Mouse (Mus musculus) MEL (cell line): ENCODE results near the gene Crip2. TPM values are rescaled to one million over a fixed set of nuclear protein-coding genes. Genes with fewer than 3 reads are reported as not detected.
A peak's percentile ranks its signal among the peaks of the same experiment; 100 is the strongest.

ENCODE experiments used
- DNase-seq: peaks from one replicate; pipeline ENCODE4 v3.0.0; 2011; ENCODE audit warnings: low read depth, low spot score
- H3K27ac ChIP-seq: 2 replicates; pipeline ENCODE4 v1.5.1; 2012; ENCODE audit warnings: low read depth, mild to moderate bottlenecking, control low read depth, low read length, moderate library complexity; ENCODE audit not compliant: control insufficient read depth
- H3K27me3 ChIP-seq, 2 experiments: fragments of 150-350 bp in 1 of 2; sonication (generic) in 1 of 2; 2 replicates each; pipeline ENCODE4 v1.6.1; 2012; ENCODE audit warnings: low read length in 2 of 2, mild to moderate bottlenecking in 2 of 2, improper control_type of control experiment in 1 of 2, moderate library complexity in 1 of 2; ENCODE audit not compliant: insufficient read depth in 2 of 2, control insufficient read depth in 1 of 2
- H3K36me3 ChIP-seq, 2 experiments: 2 replicates each; pipeline ENCODE4 v1.6.1; 2012 to 2014; ENCODE audit warnings: low read length in 2 of 2, improper control_type of control experiment in 1 of 2, inconsistent platforms in 1 of 2, mild to moderate bottlenecking in 1 of 2; ENCODE audit not compliant: insufficient read depth in 2 of 2, control insufficient read depth in 1 of 2
- H3K4me1 ChIP-seq, 2 experiments: fragments of 150-350 bp in 1 of 2; sonication (generic) in 1 of 2; 2 replicates each; pipeline ENCODE4 v1.6.1; 2012; ENCODE audit warnings: low read length in 2 of 2, improper control_type of control experiment in 1 of 2, mild to moderate bottlenecking in 1 of 2; ENCODE audit not compliant: insufficient read depth in 2 of 2, control insufficient read depth in 1 of 2
- H3K4me3 ChIP-seq, 2 experiments: fragments of 150-350 bp in 1 of 2; sonication (generic) in 1 of 2; 2 replicates each; pipeline ENCODE4 v1.5.1; 2012; ENCODE audit warnings: low read depth in 2 of 2, low read length in 2 of 2, mild to moderate bottlenecking in 2 of 2, moderate library complexity in 2 of 2, control low read depth in 1 of 2, improper control_type of control experiment in 1 of 2; ENCODE audit not compliant: control insufficient read depth in 1 of 2, insufficient read depth in 1 of 2
- H3K79me2 ChIP-seq: 2 replicates; pipeline ENCODE4 v1.6.1; 2012; ENCODE audit warnings: mild to moderate bottlenecking, low read length, moderate library complexity; ENCODE audit not compliant: control insufficient read depth, poor library complexity, insufficient read depth
- H3K9ac ChIP-seq: 2 replicates; pipeline ENCODE4 v1.6.1; 2012; ENCODE audit warnings: low read depth, mild to moderate bottlenecking, control low read depth, low read length, moderate library complexity; ENCODE audit not compliant: control insufficient read depth, poor library complexity, severe bottlenecking
- H3K9me3 ChIP-seq: fragments of 150-350 bp; sonication (generic); replicated peaks from 2 replicates; pipeline ENCODE4 v1.6.1; 2012; ENCODE audit warnings: mild to moderate bottlenecking, low read length, improper control_type of control experiment, moderate library complexity; ENCODE audit not compliant: insufficient read depth
- CHD2 ChIP-seq: IDR thresholded peaks from 2 replicates; pipeline ENCODE4 v1.6.1; 2011; ENCODE audit warnings: low read length, improper control_type of control experiment
- E2F4 ChIP-seq: IDR thresholded peaks from 2 replicates; pipeline ENCODE4 v1.6.1; 2011; ENCODE audit warnings: low read depth, low read length, improper control_type of control experiment, borderline replicate concordance
- ELF1 ChIP-seq: IDR thresholded peaks from 2 replicates; pipeline ENCODE4 v1.6.1; 2014; ENCODE audit warnings: low read depth, mild to moderate bottlenecking, inconsistent platforms, low read length, improper control_type of control experiment, moderate library complexity
- EP300 ChIP-seq, 2 experiments: IDR thresholded peaks; 2 replicates each; pipeline ENCODE4 v1.6.1; 2011; ENCODE audit warnings: improper control_type of control experiment in 2 of 2, low read length in 2 of 2, low read depth in 1 of 2, mild to moderate bottlenecking in 1 of 2
- ETS1 ChIP-seq: IDR thresholded peaks from 2 replicates; pipeline ENCODE4 v1.6.1; 2012; ENCODE audit warnings: low read depth, mild to moderate bottlenecking, inconsistent platforms, low read length, improper control_type of control experiment, moderate library complexity
- HCFC1 ChIP-seq: IDR thresholded peaks from 2 replicates; pipeline ENCODE4 v1.6.1; 2012; ENCODE audit warnings: low read depth, mild to moderate bottlenecking, inconsistent platforms, low read length, improper control_type of control experiment, moderate library complexity
- KAT2A ChIP-seq: conservative IDR thresholded peaks from 2 replicates; pipeline ENCODE4 v1.6.1; 2012; ENCODE audit warnings: low read depth, low read length, improper control_type of control experiment, inconsistent platforms
- MAFK ChIP-seq: IDR thresholded peaks from 2 replicates; pipeline ENCODE4 v1.6.1; 2011; ENCODE audit warnings: low read depth, mild to moderate bottlenecking, low read length, improper control_type of control experiment, borderline replicate concordance
- MEF2A ChIP-seq: IDR thresholded peaks from 2 replicates; pipeline ENCODE4 v1.6.1; 2014; ENCODE audit warnings: low read depth, mild to moderate bottlenecking, inconsistent platforms, low read length, improper control_type of control experiment; ENCODE audit not compliant: poor library complexity, insufficient replicate concordance, severe bottlenecking; ENCODE audit errors: extremely low read depth
- NELFE ChIP-seq: IDR thresholded peaks from 2 replicates; pipeline ENCODE4 v1.6.1; 2011; ENCODE audit warnings: low read depth, low read length, improper control_type of control experiment
- RAD21 ChIP-seq: IDR thresholded peaks from 2 replicates; pipeline ENCODE4 v1.6.1; 2011; ENCODE audit warnings: mild to moderate bottlenecking, low read depth, low read length, improper control_type of control experiment
- RCOR1 ChIP-seq: IDR thresholded peaks from 2 replicates; pipeline ENCODE4 v1.6.1; 2012; ENCODE audit warnings: low read depth, mild to moderate bottlenecking, inconsistent platforms, low read length, improper control_type of control experiment
- SMC3 ChIP-seq: IDR thresholded peaks from 2 replicates; pipeline ENCODE4 v1.6.1; 2011; ENCODE audit warnings: low read depth, low read length, improper control_type of control experiment
- TAL1 ChIP-seq: IDR thresholded peaks from 2 replicates; pipeline ENCODE4 v1.6.1; 2012; ENCODE audit warnings: mild to moderate bottlenecking, inconsistent platforms, low read length, moderate library complexity, mixed read lengths
- TBP ChIP-seq: IDR thresholded peaks from 2 replicates; pipeline ENCODE4 v1.8.0; 2011; ENCODE audit warnings: low read depth, low read length, improper control_type of control experiment
- TCF12 ChIP-seq: IDR thresholded peaks from 2 replicates; pipeline ENCODE4 v1.6.1; 2014; ENCODE audit warnings: low read depth, mild to moderate bottlenecking, inconsistent platforms, low read length, improper control_type of control experiment, moderate library complexity
- polyA plus RNA-seq, 2 experiments: library from polyadenylated mRNA; stranded (reverse) in 1 of 2; unstranded in 1 of 2; fragments of >175 nt in 1 of 2; fragments of >200 nt in 1 of 2; gene quantifications; 2 replicates each; pipeline versions ENCODE4 v1.2.1 to v1.2.4; 2012; ENCODE audit warnings: low replicate concordance in 2 of 2, low read depth in 1 of 2; ENCODE audit not compliant: insufficient read length in 2 of 2, insufficient read depth in 1 of 2, missing spikeins in 1 of 2
- total RNA-seq: library from RNA; depleted of rRNA; stranded (reverse); fragments of 300-350 nt; gene quantifications from 2 replicates; pipeline ENCODE4 v1.2.3, GENCODE M21; 2012

Crip2 gene
- total and polyA plus RNA-seq, 3 experiments: 65.2 to 261 TPM; not detected in 1

GRCm38 (mm10) chr12:113153971-113154370, 13.9 kb downstream of the Crip2 start:
- Histone ChIP-seq H3K4me1 (peaks cover 12 to 34% of the 10 kb centered on the region in 2 experiments), H3K36me3 (peaks cover 0 to 14% of the 10 kb centered on the region in 2 experiments; a peak in 2 of 4 replicates), H3K9ac (no peak overlapping the region), H3K4me3 (no peak overlapping the region), H3K27me3 (no peaks in the 10 kb centered on the region), H3K27ac (no peak overlapping the region), H3K79me2 (peaks cover 10% of the 10 kb centered on the region), H3K9me3 (no peaks in the 10 kb centered on the region)
- no peak for DNase-seq
- TF ChIP-seq EP300 (IDR thresholded peaks at IDR 0.05; ENCODE audit: low read depth in 1 of 2, low read length in 2 of 2) (no peak), TCF12 (no peak), KAT2A (no peak), HCFC1 (no peak), RAD21 (no peak), MEF2A (no peak), NELFE (no peak), TAL1 (no peak), ELF1 (no peak), MAFK (no peak), ETS1 (no peak), SMC3 (no peak), E2F4 (no peak), RCOR1 (no peak)

GRCm38 (mm10) chr12:113154747-113155075, 14.7 kb downstream of the Crip2 start:
- no peaks in the 10 kb centered on the region for H3K27me3 ChIP-seq
- H3K79me2 ChIP-seq: peaks cover 10% of the 10 kb centered on the region
- TF ChIP-seq TBP: 0 out of 2 replicates have a peak, but pooled peaks have one; percentile 35
- no peak for TF ChIP-seq CHD2
- no peak for TF ChIP-seq E2F4
- H3K9ac ChIP-seq: peak overlapping the region; percentile 74
- peak overlapping the region; percentile 68 to 71 for H3K4me3 ChIP-seq
- peaks cover 9 to 29% of the 10 kb centered on the region in 2 experiments for H3K4me1 ChIP-seq
- H3K9me3 ChIP-seq: no peaks in the 10 kb centered on the region
- H3K27ac ChIP-seq: peak overlapping the region; percentile 62
- DNase-seq: peak; percentile 62
- H3K36me3 ChIP-seq: peaks cover 0 to 14% of the 10 kb centered on the region in 2 experiments; a peak in 2 of 4 replicates
